Comparison of ENCODE assay signal across 8 mouse cellular contexts in the genomic region with DNA sequence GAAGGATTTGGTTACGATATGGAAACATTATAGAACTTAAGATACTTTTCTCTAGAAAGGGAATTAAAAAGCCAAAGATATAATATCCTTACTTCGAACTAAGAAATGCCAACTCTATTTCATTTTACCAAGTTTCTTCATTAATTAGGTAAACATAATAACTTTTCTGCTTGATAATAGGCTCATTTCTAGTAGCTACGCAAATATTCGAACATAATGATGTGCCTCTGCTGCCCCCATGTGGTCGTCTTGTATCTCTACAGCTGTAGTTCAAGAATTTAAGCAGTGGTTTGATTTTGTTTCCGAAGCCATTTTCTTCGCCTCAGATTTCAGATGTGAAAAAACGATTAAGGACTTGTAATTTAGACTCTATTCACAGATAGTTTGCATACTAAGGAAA. TPM values are rescaled to one million over a fixed set of nuclear protein-coding genes. Genes with fewer than 3 reads are reported as not detected.
DNase-seq lines count a peak whose midpoint lies in the region.

No protein-coding gene starts in this region.

- peak; percentile 66 to 94 for DNase-seq in heart, adult 18-20 months
- no peak for DNase-seq in heart, adult 11 months
- peak; percentile 74 for DNase-seq in Muller cell, postnatal 12 days (ENCODE audit: inconsistent ontology term)
- peak; percentile 85 to 91 for DNase-seq in cerebellum, postnatal 14 days
- peak; percentile 58 to 76 for DNase-seq in gastrocnemius, postnatal 36 days
- DNase-seq in kidney, postnatal 36 days = peak; percentile 45 to 90
- peak; percentile 87 for DNase-seq in lung, postnatal 14 days
- DNase-seq in skeletal muscle tissue, adult 2 months (ENCODE audit: low read depth, low spot score) = peak; percentile 70

- intact Hi-C loops in gastrocnemius, postnatal 36 days (cut with DNase I) = loop anchor here (5.0 to 10.0 kb wide), 3 partner anchors 91 to 1024 kb away; no protein-coding TSS in a partner anchor

RNA-seq across cellular contexts. Expression of gene Wdr75, which starts 28.8 kb away (rescaled TPM):
- 10 to 100 TPM; 17.3 to 17.7 TPM for total RNA-seq in heart, adult 18-20 months (2021)
- total RNA-seq in gastrocnemius, postnatal 36 days (2021) = 10 to 100 TPM; 12.0 to 15.2 TPM
